20 mouse cellular contexts compared by ENCODE assay signal in genomic region chr3:68616363-68616762, GRCm38 (mm10).
DNase-seq lines count a peak whose midpoint lies in the region; ATAC-seq and TF ChIP-seq lines count a peak whose summit lies in the region.
"Had no signal": no experiment of that assay in that cellular context is flagged by ENCODE, and none has a peak within 500 bp of the region (broad histone marks: within the 10 kb centered on the region; RNA-seq: fewer than 3 reads in every experiment).

No protein-coding gene starts in this region.

- no peaks in the 10 kb centered on the region; the same call in 1 of the 2 replicates for H3K4me1 ChIP-seq in liver, embryonic 15.5 days (replicated peaks)

- H3K27me3 ChIP-seq in liver, embryonic 15.5 days = no peaks in the 10 kb centered on the region
- H3K27me3 ChIP-seq: forebrain, embryonic 13.5 days had no signal

- no peaks in the 10 kb centered on the region for H3K36me3 ChIP-seq in liver, embryonic 15.5 days (replicated peaks)

- H3K27ac ChIP-seq in liver, embryonic 15.5 days (replicated peaks) = no peak overlapping the region
- H3K27ac ChIP-seq in layer of hippocampus, adult 2 months = no peak overlapping the region
- H3K27ac ChIP-seq: forebrain, embryonic 13.5 days; heart, embryonic 10.5 days; hindbrain, embryonic 10.5 days; hindbrain, postnatal 0 days; kidney, postnatal 0 days; limb, embryonic 10.5 days; midbrain, embryonic 10.5 days; stomach, postnatal 0 days had no signal

- peak; percentile 25; the same call in 1 of the 2 replicates for ATAC-seq in liver, embryonic 15.5 days (ENCODE audit: insufficient read depth)
- ATAC-seq: forebrain, embryonic 13.5 days; hindbrain, postnatal 0 days; intestine, embryonic 16.5 days had no signal

- DNase-seq in cerebellum, postnatal 25 days = peak; percentile 7 to 9
- no peak for DNase-seq in cerebellum, adult 11-12 months
- peak; percentile 35 for DNase-seq in testis, postnatal 10 days (ENCODE audit: low spot score)
- DNase-seq in testis, postnatal 14 days (ENCODE audit: low spot score) = no peak
- DNase-seq in kidney, adult 18-20 months = no peak
- no peak for DNase-seq in gastrocnemius, postnatal 14 days
- no peak for DNase-seq in layer of hippocampus, adult 2 months (ENCODE audit: low spot score in 2 of 2)
- DNase-seq: adrenal gland, postnatal 25 days; cerebellum, adult 11 months; cerebellum, postnatal 36 days had no signal

- no peak overlapping the region for H3K9ac ChIP-seq in liver, embryonic 15.5 days
- H3K9ac ChIP-seq: forebrain, embryonic 13.5 days had no signal

- intact Hi-C loops in gastrocnemius, postnatal 14 days (cut with DNase I; ENCODE audit: low total_unique reads) = loop anchor here (5.0 kb wide), 1 partner anchor 96 kb away; no protein-coding TSS in a partner anchor

- no peak for TF ChIP-seq CTCF in layer of hippocampus, adult 2 months (conservative IDR thresholded peaks at IDR 0.05)

- no peaks in the 10 kb centered on the region for H3K9me3 ChIP-seq in liver, embryonic 15.5 days (replicated peaks)
- H3K9me3 ChIP-seq: forebrain, embryonic 13.5 days; heart, embryonic 10.5 days; hindbrain, embryonic 10.5 days; limb, embryonic 10.5 days; midbrain, embryonic 10.5 days had no signal

- H3K4me3 ChIP-seq in liver, embryonic 15.5 days (replicated peaks) = no peak overlapping the region
- no peak overlapping the region for H3K4me3 ChIP-seq in layer of hippocampus, adult 2 months
- H3K4me3 ChIP-seq: forebrain, embryonic 13.5 days; heart, embryonic 10.5 days; hindbrain, embryonic 10.5 days; limb, embryonic 10.5 days; midbrain, embryonic 10.5 days had no signal

- 14% methylated on average over 12 of the region's 12 CpGs for WGBS in liver, embryonic 15.5 days (ENCODE audit: insufficient replicate concordance)

- no peak overlapping the region for H3K4me2 ChIP-seq in liver, embryonic 15.5 days
- H3K4me2 ChIP-seq: forebrain, embryonic 13.5 days had no signal

Comparison
In these comparisons a context has a peak if more than half of its experiments do, and no peak if none do; other contexts are left out.
1. DNase-seq: peak in cerebellum, postnatal 25 days (2 of 2) and testis, postnatal 10 days (single experiment); none in cerebellum, adult 11-12 months (single experiment), testis, postnatal 14 days (single experiment), kidney, adult 18-20 months (single experiment), gastrocnemius, postnatal 14 days (single experiment) and layer of hippocampus, adult 2 months (0 of 2).